Mouse (Mus musculus) testis, adult 2 months (tissue): ENCODE measurements around the gene Aldh1l1.

Experiments used
- CTCF ChIP-seq: fragments of 200-500 bp; IDR thresholded peaks from 2 replicates; pipeline ENCODE4 v1.5.1; 2012; ENCODE audit warnings: low read depth, mild to moderate bottlenecking, inconsistent platforms, low read length, moderate library complexity; ENCODE audit not compliant: control insufficient read depth, insufficient read depth, insufficient replicate concordance
- POLR2A ChIP-seq: fragments of 200-500 bp; IDR thresholded peaks from 2 replicates; pipeline ENCODE4 v1.6.1; 2012; ENCODE audit warnings: low read depth, mild to moderate bottlenecking, inconsistent platforms, low read length, moderate library complexity; ENCODE audit not compliant: control insufficient read depth

DNA sequence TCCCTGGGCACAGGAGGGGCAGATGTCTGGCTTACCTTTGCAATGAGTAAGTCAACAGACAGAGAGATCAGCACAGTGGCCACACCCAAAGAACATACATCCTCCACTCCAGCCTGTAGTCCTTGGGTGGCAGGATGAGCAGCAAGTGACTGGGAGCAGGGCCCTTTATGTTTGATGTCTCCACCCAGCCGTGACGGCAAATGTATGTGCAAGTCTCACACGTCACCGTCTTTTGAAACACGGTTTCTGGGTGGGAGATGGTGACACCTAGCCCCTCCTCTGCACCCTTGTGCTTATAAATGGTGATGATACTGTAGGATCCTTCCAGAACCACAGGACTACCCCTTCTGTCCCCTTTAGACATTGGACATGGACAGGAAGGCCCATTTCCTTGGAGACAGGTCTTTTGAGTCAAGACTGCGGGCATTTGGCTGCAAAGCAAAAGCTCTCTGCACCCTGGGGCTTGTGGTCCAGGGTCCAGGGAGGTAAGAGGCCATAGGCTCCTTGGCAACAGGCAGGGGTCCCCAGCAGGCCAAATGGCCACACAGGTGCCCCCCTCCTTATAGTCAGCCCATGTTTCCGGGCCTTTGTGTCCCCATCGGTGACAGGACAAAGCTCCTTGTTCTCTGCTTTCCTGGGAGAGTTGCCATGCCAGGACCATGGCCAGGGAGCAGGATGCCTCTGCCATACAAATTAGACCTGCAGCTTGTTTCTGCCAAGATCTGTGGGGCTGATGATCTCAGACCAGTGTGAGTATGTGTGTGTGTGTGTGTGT is 48.7 kb downstream of the Aldh1l1 start:
- TF ChIP-seq CTCF (no peak), POLR2A (no peak)
